7 mouse cellular contexts compared by ENCODE assay signal in genomic region chr19:3871468-3871867, GRCm38 (mm10).
"Had no signal": no experiment of that assay in that cellular context is flagged by ENCODE, and none has a peak within 500 bp of the region (broad histone marks: within the 10 kb centered on the region; RNA-seq: fewer than 3 reads in every experiment).

No protein-coding gene starts in this region.

- DNase-seq: liver, postnatal 0 days; lung, adult 2 months; lung, postnatal 14 days; lung, postnatal 36 days; right cerebral cortex, postnatal 14 days; thymus, adult 2 months; thymus, postnatal 36 days had no signal
